Mouse (Mus musculus) frontal cortex, postnatal 10 days (tissue): ENCODE results near the gene Adprhl2.

Experiments
- DNase-seq, 2 experiments: peaks; one replicate each; pipeline ENCODE4 v3.0.0; 2022; ENCODE audit warnings: low spot score in 2 of 2, mixed read lengths in 1 of 2

Gene Adprhl2

GRCm38 (mm10) chr4:126269292-126269691 is 52.2 kb downstream of the Adprhl2 start:
- DNase-seq = no peak
